Mouse (Mus musculus): Measurements from ENCODE around the gene Rps29. TPM values are rescaled to one million over a fixed set of nuclear protein-coding genes. Genes with fewer than 3 reads are reported as not detected.
"Not testable (repeated sequence)": the region's sequence is repeated elsewhere in the genome, so short reads cannot be mapped to it uniquely, and the experiment has no call there.

Rps29 gene
- total RNA-seq (2014; rRNA removed) (137 and 202 TPM in 2 replicates), polyA plus RNA-seq (2012; rRNA removed) (779 and 865 TPM in 2 replicates)

DNA sequence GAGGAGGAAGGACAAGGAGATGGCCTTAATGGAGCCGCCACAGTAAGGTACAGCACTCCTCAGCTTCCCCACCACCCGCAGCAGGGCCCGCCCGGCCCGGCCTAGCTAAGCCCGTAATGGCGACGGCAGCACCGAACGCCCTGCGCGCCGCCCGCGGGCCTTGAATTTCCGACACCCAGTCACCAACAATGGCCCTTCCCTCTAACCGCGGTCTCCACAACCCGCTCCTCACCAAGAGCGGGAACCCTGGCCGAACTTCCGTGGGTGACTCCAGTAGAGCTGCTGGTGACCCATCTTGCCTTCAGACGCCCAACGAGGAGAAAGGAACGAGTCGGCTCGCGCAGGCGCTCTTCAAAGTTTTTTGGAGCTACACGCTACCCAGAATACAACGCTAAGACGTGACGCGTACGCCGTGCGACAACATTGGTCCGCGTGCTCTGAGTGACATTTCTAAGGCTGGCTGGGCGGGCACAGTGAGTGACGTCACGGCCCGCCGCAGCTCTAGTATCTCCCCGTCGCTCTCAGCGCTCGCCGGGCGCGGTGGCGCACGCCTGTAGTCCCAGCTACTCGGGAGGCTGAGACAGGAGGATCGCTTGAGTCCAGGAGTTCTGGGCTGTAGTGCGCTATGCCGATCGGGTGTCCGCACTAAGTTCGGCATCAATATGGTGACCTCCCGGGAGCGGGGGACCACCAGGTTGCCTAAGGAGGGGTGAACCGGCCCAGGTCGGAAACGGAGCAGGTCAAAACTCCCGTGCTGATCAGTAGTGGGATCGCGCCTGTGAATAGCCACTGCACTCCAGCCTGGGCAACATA is at the start of gene Rps29:
Gene Rps29, minus strand, starts transcription at position 422 of the 813 bp plus-strand sequence.
- not testable (repeated sequence) for H3K4me1 ChIP-seq (ENCODE audit: control insufficient read depth, insufficient read depth, low read length); H3K27me3 ChIP-seq (ENCODE audit: control insufficient read depth, insufficient read depth, low read length); H3K79me2 ChIP-seq (ENCODE audit: control insufficient read depth, insufficient read depth, low read length)
- Histone ChIP-seq H3K27ac (replicated peaks; ENCODE audit: insufficient read depth, low read depth, low read length) (peak within 1 kb of the TSS; percentile 80), H3K9ac (ENCODE audit: low read depth, low read length) (peak within 1 kb of the TSS; percentile 93), H3K4me3 (ENCODE audit: insufficient read depth, low read depth, low read length) (peak within 1 kb of the TSS; percentile 89), H3K36me3 (ENCODE audit: control insufficient read depth, insufficient read depth, low read length) (peaks cover 20% of the 10 kb centered on the region)
- TF ChIP-seq POLR2A (IDR thresholded peaks at IDR 0.05; ENCODE audit: extremely low read depth, insufficient read depth, low read length) = peak; percentile 88
- under 1% methylated on average over 60 of the region's 68 CpGs for whole genome bisulfite sequencing
- peak; percentile 97 for DNase-seq (ENCODE audit: extremely low read depth, low read depth, low spot score)

DNA sequence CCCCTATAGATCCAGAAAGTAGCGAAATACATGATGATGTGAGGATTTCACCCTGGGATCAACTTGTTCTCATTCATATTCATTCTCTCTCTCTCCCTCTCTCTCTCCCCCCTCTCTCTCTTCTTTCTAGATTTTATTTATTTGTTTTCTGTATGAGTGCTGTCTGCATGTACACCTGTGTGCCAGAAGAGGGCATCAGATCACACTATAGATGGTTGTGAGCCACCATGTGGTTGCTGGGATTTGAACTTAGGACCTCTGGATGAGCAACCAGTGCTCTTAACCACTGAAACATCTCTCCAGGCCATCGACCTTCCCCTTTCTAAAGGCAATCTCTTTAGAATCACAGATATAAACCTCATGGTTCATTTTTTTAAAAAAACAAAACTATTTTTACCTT is 49.5 kb upstream of the Rps29 start:
- Histone ChIP-seq H3K27ac (replicated peaks; ENCODE audit: insufficient read depth, low read depth, low read length) (no peak overlapping the region), H3K36me3 (ENCODE audit: control insufficient read depth, insufficient read depth, low read length) (no peaks in the 10 kb centered on the region), H3K4me3 (ENCODE audit: insufficient read depth, low read depth, low read length) (no peak overlapping the region), H3K27me3 (ENCODE audit: control insufficient read depth, insufficient read depth, low read length) (no peaks in the 10 kb centered on the region), H3K4me1 (ENCODE audit: control insufficient read depth, insufficient read depth, low read length) (no peaks in the 10 kb centered on the region), H3K79me2 (ENCODE audit: control insufficient read depth, insufficient read depth, low read length) (no peaks in the 10 kb centered on the region), H3K9ac (ENCODE audit: low read depth, low read length) (no peak overlapping the region)
- TF ChIP-seq CTCF (IDR thresholded peaks at IDR 0.05; ENCODE audit: low read depth, low read length) = no peak
- 90% methylated on average over 2 of the region's 2 CpGs for WGBS
- DNase-seq (ENCODE audit: extremely low read depth, low read depth, low spot score) = no peak

DNA sequence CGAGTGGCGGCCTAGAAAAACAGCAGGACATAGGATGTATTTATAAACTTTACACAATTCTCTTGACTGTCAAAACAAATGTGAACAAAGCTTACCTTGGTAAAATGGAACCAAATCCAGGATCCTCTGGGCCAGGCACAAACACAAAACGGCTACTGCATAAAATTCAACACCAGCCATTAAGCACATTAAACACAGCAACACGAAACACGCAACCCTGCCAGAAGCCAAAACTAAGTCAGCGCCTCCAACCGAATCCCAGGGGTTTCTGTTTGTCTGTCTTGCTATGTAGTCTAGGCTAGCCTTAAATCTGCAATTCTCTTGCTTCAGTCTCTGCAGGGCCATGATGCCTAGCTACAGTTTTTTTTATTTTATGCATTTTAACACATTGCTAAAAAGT is 48.9 kb upstream of the Rps29 start:
- WGBS = 97% methylated on average over 7 of the region's 7 CpGs
- no peak for TF ChIP-seq POLR2A (IDR thresholded peaks at IDR 0.05; ENCODE audit: extremely low read depth, insufficient read depth, low read length)
- TF ChIP-seq CTCF (IDR thresholded peaks at IDR 0.05; ENCODE audit: low read depth, low read length) = no peak
- no peaks in the 10 kb centered on the region for H3K36me3 ChIP-seq (ENCODE audit: control insufficient read depth, insufficient read depth, low read length)

DNA sequence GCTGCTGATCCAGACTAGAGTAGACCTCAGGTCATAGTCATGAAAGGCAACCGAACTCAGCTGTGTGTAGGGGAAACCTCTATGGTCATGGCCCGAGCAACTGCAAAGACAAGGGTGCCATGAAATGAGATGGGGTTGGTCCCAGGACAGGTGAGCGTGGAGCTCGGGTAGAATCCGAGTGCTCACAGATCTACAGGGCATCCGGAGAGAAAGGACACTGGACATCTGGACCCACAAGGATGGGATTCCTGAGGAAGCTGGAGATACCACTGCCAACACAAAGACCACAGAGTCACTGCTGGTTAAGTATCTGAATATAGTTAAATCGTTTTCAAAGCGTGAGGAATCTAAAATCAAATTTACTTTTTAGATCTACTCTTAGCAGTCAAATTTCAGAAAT is 48.4 kb upstream of the Rps29 start:
- DNase-seq (ENCODE audit: extremely low read depth, low read depth, low spot score) = no peak
- no peak for TF ChIP-seq POLR2A (IDR thresholded peaks at IDR 0.05; ENCODE audit: extremely low read depth, insufficient read depth, low read length)
- no peak for TF ChIP-seq CTCF (IDR thresholded peaks at IDR 0.05; ENCODE audit: low read depth, low read length)
- Histone ChIP-seq H3K4me1 (ENCODE audit: control insufficient read depth, insufficient read depth, low read length) (no peaks in the 10 kb centered on the region), H3K9ac (ENCODE audit: low read depth, low read length) (no peak overlapping the region), H3K36me3 (ENCODE audit: control insufficient read depth, insufficient read depth, low read length) (no peaks in the 10 kb centered on the region), H3K79me2 (ENCODE audit: control insufficient read depth, insufficient read depth, low read length) (no peaks in the 10 kb centered on the region), H3K27ac (replicated peaks; ENCODE audit: insufficient read depth, low read depth, low read length) (no peak overlapping the region), H3K27me3 (ENCODE audit: control insufficient read depth, insufficient read depth, low read length) (no peaks in the 10 kb centered on the region), H3K4me3 (ENCODE audit: insufficient read depth, low read depth, low read length) (no peak overlapping the region)
- WGBS = 95% methylated on average over 8 of the region's 8 CpGs

More for the DNA sequence above, 48.9 kb upstream of the Rps29 start:
- Histone ChIP-seq H3K27ac (replicated peaks; ENCODE audit: insufficient read depth, low read depth, low read length) (no peak overlapping the region), H3K4me1 (ENCODE audit: control insufficient read depth, insufficient read depth, low read length) (no peaks in the 10 kb centered on the region), H3K79me2 (ENCODE audit: control insufficient read depth, insufficient read depth, low read length) (no peaks in the 10 kb centered on the region), H3K27me3 (ENCODE audit: control insufficient read depth, insufficient read depth, low read length) (no peaks in the 10 kb centered on the region), H3K4me3 (ENCODE audit: insufficient read depth, low read depth, low read length) (no peak overlapping the region), H3K9ac (ENCODE audit: low read depth, low read length) (no peak overlapping the region)
- DNase-seq (ENCODE audit: extremely low read depth, low read depth, low spot score) = no peak

DNA sequence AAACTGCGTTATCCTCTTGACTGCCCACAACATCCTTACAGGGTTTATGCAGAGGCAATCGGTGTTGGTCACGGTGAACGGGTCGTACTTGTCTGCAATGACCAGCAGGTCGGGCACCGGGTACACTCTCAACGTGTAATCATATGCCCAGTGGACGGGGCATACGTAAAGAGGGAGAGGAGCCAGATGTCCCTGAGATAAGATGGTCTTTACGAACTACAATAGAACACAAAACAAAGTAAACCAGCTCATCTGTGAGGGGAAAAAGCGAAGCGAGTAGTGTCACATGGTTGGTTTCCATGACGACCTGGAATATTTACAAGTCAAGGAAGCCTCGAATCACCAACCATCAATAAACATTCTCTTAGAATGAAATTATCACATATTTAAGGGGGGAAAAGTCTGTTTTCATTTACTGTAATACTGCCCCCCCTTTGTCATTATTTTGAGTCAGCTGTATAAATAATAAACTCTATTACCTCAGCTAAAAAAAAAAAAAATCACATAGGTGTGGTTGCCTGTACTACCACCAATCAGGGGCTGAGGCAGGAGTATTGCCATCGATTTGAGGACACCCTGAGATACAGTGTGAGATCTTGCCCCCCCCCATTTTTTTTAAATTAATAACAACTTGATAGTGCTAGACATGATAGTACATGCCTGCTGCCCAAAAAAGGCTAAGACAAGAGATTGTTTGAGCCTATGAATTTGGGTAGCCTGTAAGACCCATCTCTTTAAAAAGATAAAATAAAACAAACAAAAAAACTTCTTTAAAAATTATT is 45.3 kb upstream of the Rps29 start, which contains the start of gene Gm49384:
Gene Gm49384, minus strand, starts transcription at position 216 of the 782 bp plus-strand sequence.
- 88% methylated on average over 16 of the region's 16 CpGs for WGBS
- H3K36me3 ChIP-seq (ENCODE audit: control insufficient read depth, insufficient read depth, low read length) = peaks cover 7% of the 10 kb centered on the region

More for the DNA sequence above, 45.3 kb upstream of the Rps29 start, which contains the start of gene Gm49384:
- DNase-seq (ENCODE audit: extremely low read depth, low read depth, low spot score) = no peak
- no peaks in the 10 kb centered on the region for H3K4me1 ChIP-seq (ENCODE audit: control insufficient read depth, insufficient read depth, low read length)
- H3K9ac ChIP-seq (ENCODE audit: low read depth, low read length) = no peak within 1 kb of the TSS
- H3K4me3 ChIP-seq (ENCODE audit: insufficient read depth, low read depth, low read length) = no peak within 1 kb of the TSS
- no peak for TF ChIP-seq CTCF (IDR thresholded peaks at IDR 0.05; ENCODE audit: low read depth, low read length)
- TF ChIP-seq POLR2A (IDR thresholded peaks at IDR 0.05; ENCODE audit: extremely low read depth, insufficient read depth, low read length) = no peak
- H3K27ac ChIP-seq (replicated peaks; ENCODE audit: insufficient read depth, low read depth, low read length) = no peak within 1 kb of the TSS
- no peaks in the 10 kb centered on the region for H3K79me2 ChIP-seq (ENCODE audit: control insufficient read depth, insufficient read depth, low read length)
- no peaks in the 10 kb centered on the region for H3K27me3 ChIP-seq (ENCODE audit: control insufficient read depth, insufficient read depth, low read length)

All from liver, adult 2 months (tissue).